Mouse (Mus musculus) stomach, postnatal 0 days (tissue): ENCODE results near the gene Flt4.

Experiments
- CTCF ChIP-seq: IDR thresholded peaks from 2 replicates; pipeline ENCODE4 v1.5.1; 2016; ENCODE audit warnings: antibody characterized with exemption, low read depth, mild to moderate bottlenecking, moderate library complexity
- EP300 ChIP-seq: optimal IDR thresholded peaks from 2 replicates; pipeline ENCODE3; 2016; ENCODE audit warnings: antibody characterized with exemption

GRCm38 (mm10) chr11:49662292-49662780 lies 53.3 kb downstream of the Flt4 start:
- peak; percentile 24; the same call in 1 of the 2 replicates for TF ChIP-seq CTCF
- TF ChIP-seq EP300 = no peak
